Mouse (Mus musculus) liver, postnatal 0 days (tissue): ENCODE data around the gene Hoxd8.

Experiments
- CTCF ChIP-seq: sonication (generic); IDR thresholded peaks from 2 replicates; pipeline ENCODE4 v1.5.1; 2016; ENCODE audit warnings: antibody characterized with exemption, low read depth
- EP300 ChIP-seq: IDR thresholded peaks from 2 replicates; pipeline ENCODE4 v1.6.1; 2016; ENCODE audit warnings: antibody characterized with exemption, low read depth, mild to moderate bottlenecking

DNA sequence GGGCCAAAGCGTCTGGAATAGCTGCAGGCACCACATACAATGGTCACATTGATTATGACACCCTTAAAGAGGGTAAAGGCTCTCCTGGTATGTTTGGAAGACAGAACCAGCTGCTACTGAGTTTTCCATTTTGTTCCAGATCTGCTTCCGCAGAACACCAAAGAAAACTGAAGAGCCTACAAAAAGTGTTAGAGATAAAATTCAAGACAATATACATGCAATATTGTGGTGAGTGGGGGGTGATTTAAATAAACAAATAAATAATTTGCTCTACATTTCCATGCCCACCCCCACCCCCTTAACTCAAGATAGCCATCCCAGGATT, 35.0 kb downstream of the Hoxd8 start:
- TF ChIP-seq CTCF: no peak
- TF ChIP-seq EP300: no peak
